Mouse (Mus musculus): ENCODE measurements around the gene Arhgap10. TPM values are rescaled to one million over a fixed set of nuclear protein-coding genes. Genes with fewer than 3 reads are reported as not detected.
A peak's percentile ranks its signal among the peaks of the same experiment; 100 is the strongest.

The Arhgap10 gene
- total RNA-seq (2014; rRNA removed) = 3.4 and 5.2 TPM in 2 replicates
- 3.7 and 4.2 TPM in 2 replicates for polyA plus RNA-seq (2015; fragmentation: Nextera tagmentation; extraction: Ambion mirVana)

DNA sequence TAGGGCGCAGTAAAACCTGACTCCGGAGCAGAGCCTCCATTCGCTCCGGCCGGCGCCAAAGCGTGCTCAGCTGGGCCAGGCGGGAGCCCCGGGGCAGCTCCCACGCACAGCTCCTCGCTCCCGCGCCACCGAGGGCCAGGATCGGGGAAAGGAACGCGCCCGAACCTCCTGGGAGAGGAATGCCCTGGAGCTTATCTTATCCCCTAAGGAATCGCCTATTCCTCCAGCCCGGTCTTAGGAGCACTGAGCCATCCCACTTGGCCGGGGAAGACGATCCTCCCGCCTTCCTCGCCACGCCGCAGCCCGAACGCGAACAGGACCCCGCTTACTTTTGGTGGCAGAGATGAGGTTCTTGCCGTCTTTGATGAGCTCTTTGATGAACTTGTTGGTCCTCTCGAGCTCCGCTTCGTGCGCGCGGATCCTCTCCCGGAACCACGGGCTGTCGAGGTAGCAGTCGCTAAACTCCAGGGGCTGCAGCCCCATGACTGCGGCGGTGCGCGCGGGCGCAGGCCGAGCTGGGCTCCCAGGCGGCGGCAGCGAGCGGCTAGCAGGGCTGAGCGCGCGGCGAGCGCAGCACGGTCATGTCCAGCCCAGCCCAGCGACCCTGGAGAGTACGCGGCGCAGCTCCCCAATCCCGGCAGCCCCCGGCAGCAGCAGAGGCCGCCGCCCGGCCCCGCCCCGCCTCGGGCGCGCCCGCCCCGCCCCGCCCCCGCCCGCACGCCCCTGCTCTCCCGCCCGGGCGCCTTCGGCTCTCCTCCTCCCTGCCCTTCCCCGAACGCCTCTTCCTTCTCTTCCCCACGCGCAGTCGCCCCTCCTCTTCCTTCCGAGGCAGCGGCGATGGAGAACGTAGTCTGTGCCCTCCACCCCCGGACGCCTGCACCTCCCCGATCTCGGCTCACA lies at the start of gene Arhgap10:
Gene Arhgap10 (minus strand): TSS at position 653 of the 900 bp plus-strand sequence.
- ATAC-seq = peak; percentile 87
- DNase-seq (ENCODE audit: low spot score) = peak; percentile 76
- Histone ChIP-seq H3K4me3 (ENCODE audit: low read length) (peak within 1 kb of the TSS; percentile 67), H3K4me1 (ENCODE audit: insufficient read depth, low read length) (no peaks in the 10 kb centered on the region), H3K4me2 (ENCODE audit: low read depth, low read length) (peak within 1 kb of the TSS; percentile 88), H3K9ac (replicated peaks; ENCODE audit: low read length) (peak within 1 kb of the TSS; percentile 59), H3K27ac (peak within 1 kb of the TSS; percentile 56), H3K9me3 (ENCODE audit: low read length) (no peaks in the 10 kb centered on the region), H3K36me3 (ENCODE audit: insufficient read depth, low read length) (no peaks in the 10 kb centered on the region), H3K27me3 (ENCODE audit: insufficient read depth, low read length) (no peaks in the 10 kb centered on the region)
- no peak for TF ChIP-seq CTCF (IDR thresholded peaks at IDR 0.05; ENCODE audit: low read depth)
- WGBS = under 1% methylated on average over 66 of the region's 95 CpGs

DNA sequence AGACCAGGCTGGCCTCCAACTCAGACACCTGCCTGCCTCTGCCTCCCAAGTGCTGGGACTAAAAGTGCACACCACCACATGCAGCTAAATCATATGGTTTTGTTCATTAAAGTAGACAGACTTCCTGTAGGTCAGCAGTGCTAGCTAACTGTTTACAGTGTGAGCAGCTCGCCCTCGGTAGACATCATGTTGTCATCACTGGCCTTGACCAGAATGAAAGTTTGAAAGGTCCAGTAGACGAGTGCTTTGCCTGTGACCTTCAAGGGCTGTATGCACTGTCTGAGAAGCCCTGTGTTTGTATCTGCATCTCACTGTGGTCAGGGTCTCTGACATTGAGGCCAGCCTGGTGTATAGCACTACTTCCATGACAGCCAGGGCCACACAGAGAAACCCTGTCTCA lies 43.7 kb upstream of the Arhgap10 start:
- ATAC-seq = no peak
- Histone ChIP-seq H3K27me3 (ENCODE audit: insufficient read depth, low read length) (no peaks in the 10 kb centered on the region), H3K4me3 (ENCODE audit: low read length) (no peak overlapping the region), H3K9me3 (ENCODE audit: low read length) (no peaks in the 10 kb centered on the region), H3K4me1 (ENCODE audit: insufficient read depth, low read length) (no peaks in the 10 kb centered on the region), H3K27ac (no peak overlapping the region), H3K36me3 (ENCODE audit: insufficient read depth, low read length) (peaks cover 21% of the 10 kb centered on the region), H3K9ac (replicated peaks; ENCODE audit: low read length) (no peak overlapping the region), H3K4me2 (ENCODE audit: low read depth, low read length) (no peak overlapping the region)
- no peak for TF ChIP-seq CTCF (IDR thresholded peaks at IDR 0.05; ENCODE audit: low read depth)
- no peak for DNase-seq (ENCODE audit: low spot score)
- 94% methylated on average over 3 of the region's 3 CpGs for WGBS

DNA sequence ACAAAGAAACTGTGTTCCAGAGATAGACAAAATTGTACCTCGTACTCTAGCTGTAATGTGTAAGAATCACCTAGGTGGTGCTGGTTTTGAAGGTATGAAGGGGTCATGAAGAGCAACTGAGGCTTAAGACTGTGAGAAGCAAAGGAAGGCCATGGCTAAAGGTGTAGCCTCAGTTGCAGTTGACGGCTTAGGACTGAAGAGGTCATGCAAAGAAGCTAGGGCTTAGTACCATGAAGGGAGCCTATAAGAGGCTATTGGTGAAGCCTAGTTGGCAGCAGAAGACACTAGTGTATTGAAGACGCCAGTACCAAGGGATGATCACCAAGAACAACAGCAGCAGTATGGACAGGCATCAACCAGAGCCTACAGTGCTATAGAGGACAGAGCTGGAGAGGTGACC lies 34.7 kb upstream of the Arhgap10 start:
- H3K9ac ChIP-seq (replicated peaks; ENCODE audit: low read length) = no peak overlapping the region
- 97% methylated on average over 3 of the region's 3 CpGs for WGBS

DNA sequence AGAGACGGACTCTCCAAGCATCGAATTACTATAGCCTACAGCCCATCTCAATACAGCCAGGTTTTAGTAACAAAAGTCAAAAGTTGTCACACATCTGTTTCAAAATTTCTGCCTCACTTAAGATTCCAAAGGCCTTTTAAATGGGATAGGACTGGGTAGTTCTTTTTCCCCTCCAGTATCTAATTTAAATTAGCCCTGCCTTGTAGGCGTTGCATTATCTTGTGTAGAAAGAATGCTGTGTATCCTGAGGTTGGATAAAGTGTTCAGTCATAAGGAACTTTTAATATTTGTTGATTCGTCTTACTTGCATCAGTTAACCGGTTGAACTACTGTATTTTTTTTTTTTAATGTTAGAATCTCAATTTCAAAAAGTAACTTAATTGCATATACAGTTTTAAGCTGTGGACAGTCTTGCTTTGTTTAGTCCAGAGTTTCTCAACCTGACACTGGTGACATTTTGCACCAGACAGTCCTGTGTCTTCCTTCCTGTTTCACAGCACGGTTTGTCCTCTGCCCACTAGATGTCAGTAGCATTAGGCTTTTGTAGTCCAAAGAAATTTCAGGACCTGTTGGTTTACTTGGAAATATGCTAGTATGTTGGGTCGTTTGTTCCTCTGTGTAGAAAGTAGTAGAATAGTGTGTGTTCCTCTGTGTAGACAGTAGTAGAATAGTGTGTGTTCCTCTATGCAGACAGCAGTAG lies 32.3 kb upstream of the Arhgap10 start:
- Histone ChIP-seq H3K27me3 (ENCODE audit: insufficient read depth, low read length) (no peaks in the 10 kb centered on the region), H3K36me3 (ENCODE audit: insufficient read depth, low read length) (no peaks in the 10 kb centered on the region; the same call in 1 of the 2 replicates), H3K4me1 (ENCODE audit: insufficient read depth, low read length) (no peaks in the 10 kb centered on the region), H3K4me3 (ENCODE audit: low read length) (peak overlapping the region; percentile 89), H3K4me2 (ENCODE audit: low read depth, low read length) (peak overlapping the region; percentile 77), H3K9ac (replicated peaks; ENCODE audit: low read length) (peak overlapping the region; percentile 92), H3K27ac (peak overlapping the region; percentile 93), H3K9me3 (ENCODE audit: low read length) (0 out of 2 replicates have a peak, but pooled peaks cover 3% of the 10 kb centered on the region)
- TF ChIP-seq CTCF (IDR thresholded peaks at IDR 0.05; ENCODE audit: low read depth) = peak; percentile 77
- ATAC-seq (0 out of 2 replicates have a peak, but pooled peaks have one; percentile 10), DNase-seq (ENCODE audit: low spot score) (peak; percentile 72)
- WGBS = 19% methylated on average over 7 of the region's 7 CpGs

More for the DNA sequence above, 34.7 kb upstream of the Arhgap10 start:
- Histone ChIP-seq H3K4me2 (ENCODE audit: low read depth, low read length) (no peak overlapping the region), H3K4me3 (ENCODE audit: low read length) (no peak overlapping the region), H3K27me3 (ENCODE audit: insufficient read depth, low read length) (no peaks in the 10 kb centered on the region), H3K9me3 (ENCODE audit: low read length) (0 out of 2 replicates have a peak, but pooled peaks cover 3% of the 10 kb centered on the region), H3K4me1 (ENCODE audit: insufficient read depth, low read length) (no peaks in the 10 kb centered on the region), H3K36me3 (ENCODE audit: insufficient read depth, low read length) (peaks cover 11% of the 10 kb centered on the region), H3K27ac (no peak overlapping the region)
- TF ChIP-seq CTCF (IDR thresholded peaks at IDR 0.05; ENCODE audit: low read depth) = no peak
- no peak for DNase-seq (ENCODE audit: low spot score)
- ATAC-seq = no peak

DNA sequence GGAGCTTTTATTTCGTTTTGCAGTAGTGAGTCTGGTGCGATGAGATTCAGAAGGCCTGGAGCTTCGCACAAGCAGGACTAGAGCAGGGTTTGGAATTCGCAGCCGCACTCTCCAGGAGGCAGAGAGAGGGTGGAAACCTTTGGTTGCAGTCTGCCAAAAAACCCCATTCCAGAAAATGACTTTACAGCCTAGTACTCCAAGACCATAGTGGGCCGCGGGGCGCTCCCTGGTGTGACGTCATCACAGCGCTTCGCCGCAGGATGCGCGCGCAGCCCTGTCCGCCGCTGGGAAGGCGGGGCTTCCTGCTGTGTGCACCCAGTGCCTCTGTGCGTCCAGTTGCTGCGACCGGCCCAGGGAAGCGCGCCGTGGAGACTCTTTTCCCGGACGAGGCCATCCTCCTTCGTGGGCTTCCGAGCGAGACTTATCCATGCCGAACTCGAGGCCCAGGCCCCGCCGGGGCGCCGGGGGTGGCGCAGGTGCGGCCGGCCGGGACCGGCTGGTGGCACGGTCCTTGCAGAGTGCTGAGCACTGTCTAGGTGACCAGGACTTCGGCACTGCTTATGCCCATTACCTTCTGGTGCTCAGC lies 31.5 kb upstream of the Arhgap10 start, which contains the start of gene Prmt9:
Gene Prmt9 (plus strand): TSS at position 277 of the 586 bp plus-strand sequence.
- H3K4me1 ChIP-seq (ENCODE audit: insufficient read depth, low read length) = no peaks in the 10 kb centered on the region
- H3K9ac ChIP-seq (replicated peaks; ENCODE audit: low read length) = peak within 1 kb of the TSS; percentile 92
- peak within 1 kb of the TSS; percentile 89 for H3K4me3 ChIP-seq (ENCODE audit: low read length)
- ATAC-seq = peak; percentile 96
- no peaks in the 10 kb centered on the region for H3K27me3 ChIP-seq (ENCODE audit: insufficient read depth, low read length)
- peak within 1 kb of the TSS; percentile 93 for H3K27ac ChIP-seq
- H3K9me3 ChIP-seq (ENCODE audit: low read length) = 0 out of 2 replicates have a peak, but pooled peaks cover 3% of the 10 kb centered on the region
- H3K4me2 ChIP-seq (ENCODE audit: low read depth, low read length) = peak within 1 kb of the TSS; percentile 77
- DNase-seq (ENCODE audit: low spot score) = peak; percentile 95
- no peak for TF ChIP-seq CTCF (IDR thresholded peaks at IDR 0.05; ENCODE audit: low read depth)
- 2% methylated on average over 42 of the region's 42 CpGs for WGBS
- H3K36me3 ChIP-seq (ENCODE audit: insufficient read depth, low read length) = no peaks in the 10 kb centered on the region; the same call in 1 of the 2 replicates

DNA sequence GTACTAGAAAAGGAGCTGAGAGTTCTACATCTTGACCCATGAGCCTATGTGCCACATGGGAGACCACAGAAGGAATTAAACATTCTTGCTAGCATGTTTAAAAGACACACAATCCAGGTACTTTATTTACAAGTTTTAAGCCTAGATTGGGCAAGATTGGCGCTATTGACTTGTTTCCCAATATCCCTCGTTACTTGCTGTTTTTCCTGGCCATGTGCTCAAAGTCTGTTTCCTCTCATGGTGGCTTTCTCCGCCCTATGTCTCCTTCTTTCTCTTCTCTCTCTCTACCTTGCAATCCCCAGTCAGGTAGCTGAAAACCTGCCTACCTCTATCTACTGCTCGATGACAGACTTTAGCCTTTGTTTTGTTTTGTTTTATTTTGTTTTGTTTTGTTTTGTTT lies 27.9 kb upstream of the Arhgap10 start:
- H3K9ac ChIP-seq (replicated peaks; ENCODE audit: low read length) = no peak overlapping the region
- H3K4me1 ChIP-seq (ENCODE audit: insufficient read depth, low read length) = no peaks in the 10 kb centered on the region
- no peak overlapping the region for H3K27ac ChIP-seq
- 90% methylated on average over 4 of the region's 4 CpGs for WGBS
- no peak overlapping the region for H3K4me3 ChIP-seq (ENCODE audit: low read length)
- no peaks in the 10 kb centered on the region for H3K9me3 ChIP-seq (ENCODE audit: low read length)
- TF ChIP-seq CTCF (IDR thresholded peaks at IDR 0.05; ENCODE audit: low read depth) = no peak
- no peak overlapping the region for H3K4me2 ChIP-seq (ENCODE audit: low read depth, low read length)
- ATAC-seq (no peak), DNase-seq (ENCODE audit: low spot score) (no peak)
- no peaks in the 10 kb centered on the region for H3K36me3 ChIP-seq (ENCODE audit: insufficient read depth, low read length)
- H3K27me3 ChIP-seq (ENCODE audit: insufficient read depth, low read length) = no peaks in the 10 kb centered on the region
